8 mouse cellular contexts compared by ENCODE assay signal in genomic region chr5:36988124-36988780, GRCm38 (mm10). TPM values are rescaled to one million over a fixed set of nuclear protein-coding genes. Genes with fewer than 3 reads are reported as not detected.
DNase-seq lines count a peak whose midpoint lies in the region; ATAC-seq and TF ChIP-seq lines count a peak whose summit lies in the region.

No protein-coding gene starts in this region.

- DNase-seq in kidney, adult 18-20 months, result no peak
- DNase-seq in hindbrain, embryonic 10.5 days (ENCODE audit: low spot score), result no peak
- DNase-seq in lung, postnatal 36 days, result peak; percentile 7
- DNase-seq in adrenal gland, adult 18-20 months (ENCODE audit: low spot score in 2 of 2), result no peak
- DNase-seq in embryo, embryonic 9.5 days (ENCODE audit: extremely low spot score), result no peak
- DNase-seq in left cerebral cortex, adult 18-20 months (ENCODE audit: low spot score in 2 of 2), result no peak

- H3K27ac ChIP-seq in kidney, embryonic 14.5 days (ENCODE audit: low read depth, low read length), result peak overlapping the region; percentile 62; the same call in 1 of the 2 replicates
- no peak overlapping the region for H3K27ac ChIP-seq in cortical plate, adult 2 months (ENCODE audit: insufficient read depth, low read length)
- peak overlapping the region; percentile 89 for H3K27ac ChIP-seq in hindbrain, embryonic 10.5 days

- TF ChIP-seq CTCF in cortical plate, adult 2 months (IDR thresholded peaks at IDR 0.05; ENCODE audit: extremely low read depth, insufficient read depth, low read length), result no peak

- H3K4me1 ChIP-seq in kidney, embryonic 14.5 days (ENCODE audit: control insufficient read depth, insufficient read depth, low read length), result peaks cover 22% of the 10 kb centered on the region; the same call in 1 of the 2 replicates
- peaks cover 4% of the 10 kb centered on the region for H3K4me1 ChIP-seq in cortical plate, adult 2 months (ENCODE audit: control insufficient read depth, insufficient read depth, low read length)
- H3K4me1 ChIP-seq in hindbrain, embryonic 10.5 days (replicated peaks), result peaks cover 27% of the 10 kb centered on the region

- peak overlapping the region; percentile 76 for H3K4me3 ChIP-seq in kidney, embryonic 14.5 days (ENCODE audit: low read length)
- peak overlapping the region; percentile 69 for H3K4me3 ChIP-seq in cortical plate, adult 2 months (ENCODE audit: insufficient read depth, low read length)
- H3K4me3 ChIP-seq in hindbrain, embryonic 10.5 days, result peak overlapping the region; percentile 80

- no peak for TF ChIP-seq POLR2A in cortical plate, adult 2 months (IDR thresholded peaks at IDR 0.05; ENCODE audit: extremely low read depth, insufficient read depth, low read length)

- peak overlapping the region; percentile 94 for H3K4me2 ChIP-seq in kidney, embryonic 14.5 days (replicated peaks; ENCODE audit: low read depth, low read length)

- H3K9me3 ChIP-seq in kidney, embryonic 14.5 days (ENCODE audit: control insufficient read depth, low read length), result no peaks in the 10 kb centered on the region
- H3K9me3 ChIP-seq in hindbrain, embryonic 10.5 days, result no peaks in the 10 kb centered on the region

- no peaks in the 10 kb centered on the region for H3K36me3 ChIP-seq in kidney, embryonic 14.5 days (ENCODE audit: control insufficient read depth, insufficient read depth, low read length)
- no peaks in the 10 kb centered on the region for H3K36me3 ChIP-seq in hindbrain, embryonic 10.5 days

- H3K9ac ChIP-seq in kidney, embryonic 14.5 days (ENCODE audit: low read depth, low read length), result peak overlapping the region; percentile 76

- ATAC-seq in kidney, embryonic 14.5 days (ENCODE audit: low FRiP score, low TSS enrichment), result peak; percentile 18; the same call in 1 of the 2 replicates

- no peaks in the 10 kb centered on the region for H3K27me3 ChIP-seq in kidney, embryonic 14.5 days (ENCODE audit: control insufficient read depth, insufficient read depth, low read length)
- H3K27me3 ChIP-seq in hindbrain, embryonic 10.5 days (ENCODE audit: insufficient read depth, poor library complexity, severe bottlenecking), result peaks cover 13% of the 10 kb centered on the region

- 10% methylated on average over 24 of the region's 24 CpGs for WGBS in kidney, embryonic 14.5 days
- WGBS in hindbrain, embryonic 10.5 days, result 13% methylated on average over 24 of the region's 24 CpGs

RNA-seq across cellular contexts. Expression of gene Wfs1, which starts 0.8 kb away (rescaled TPM):
- 12.9 and 20.9 TPM in 2 replicates for polyA plus RNA-seq in kidney, embryonic 14.5 days (2014; fragmentation: Nextera tagmentation; extraction: Ambion mirVana)
- 39.5 and 46.2 TPM in 2 replicates for polyA plus RNA-seq in cortical plate, adult 2 months (2012; rRNA removed)
- 8.4 and 9.2 TPM in 2 replicates for polyA plus RNA-seq in hindbrain, embryonic 10.5 days (2016; fragmentation: Nextera tagmentation; extraction: Ambion mirVana)
- total RNA-seq in adrenal gland, adult 18-20 months (2021), result 100 to 1,000 TPM in 1 of 2 experiments, 10 to 100 TPM in 1; 28.0 to 133 TPM
- total RNA-seq in left cerebral cortex, adult 18-20 months (2021), result 100 to 1,000 TPM; 136 to 137 TPM
